Mouse (Mus musculus): ENCODE measurements at regions not wholly inside any gene's neighbourhood (a gene's known extent, or its start where the extent isn't known, plus 50 kb on each side); places are given as distances from the start of the nearest gene placed in this dataset.

DNA sequence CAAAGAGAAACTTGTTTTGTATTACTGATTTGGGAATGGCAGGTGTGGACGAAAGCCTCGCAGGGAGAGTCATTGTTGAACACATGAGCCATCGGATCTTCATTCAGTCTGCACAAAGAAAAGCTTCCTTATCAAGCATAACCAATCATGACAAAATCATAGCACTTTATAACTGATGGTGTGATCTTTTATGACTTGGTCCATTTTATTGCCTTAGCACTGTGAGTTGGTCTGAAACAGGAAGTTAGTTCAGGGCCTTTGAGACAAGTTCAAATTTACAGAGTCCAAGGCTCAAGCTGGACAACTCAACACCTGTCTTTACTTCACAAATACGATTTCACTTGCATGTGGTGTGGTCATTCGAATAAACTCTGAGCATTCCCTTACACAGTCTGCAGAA is 68.8 kb upstream of the Pax8 start:
- H3K4me2 ChIP-seq (ENCODE audit: low read length), result no peak overlapping the region
- H3K4me3 ChIP-seq (ENCODE audit: low read length), result no peak overlapping the region
- H3K4me1 ChIP-seq (ENCODE audit: control insufficient read depth, insufficient read depth, low read depth, low read length), result no peaks in the 10 kb centered on the region
- WGBS, result 84% methylated on average over 5 of the region's 5 CpGs
- no peak for ATAC-seq
- no peak overlapping the region for H3K27ac ChIP-seq (ENCODE audit: low read depth, low read length)
- H3K9ac ChIP-seq (ENCODE audit: low read depth, low read length), result no peak overlapping the region
- no peaks in the 10 kb centered on the region for H3K27me3 ChIP-seq (replicated peaks; ENCODE audit: control insufficient read depth, insufficient read depth, low read length)
- no peaks in the 10 kb centered on the region for H3K9me3 ChIP-seq (ENCODE audit: control insufficient read depth, low read length)
- H3K36me3 ChIP-seq (ENCODE audit: control insufficient read depth, insufficient read depth, low read length), result no peaks in the 10 kb centered on the region

DNA sequence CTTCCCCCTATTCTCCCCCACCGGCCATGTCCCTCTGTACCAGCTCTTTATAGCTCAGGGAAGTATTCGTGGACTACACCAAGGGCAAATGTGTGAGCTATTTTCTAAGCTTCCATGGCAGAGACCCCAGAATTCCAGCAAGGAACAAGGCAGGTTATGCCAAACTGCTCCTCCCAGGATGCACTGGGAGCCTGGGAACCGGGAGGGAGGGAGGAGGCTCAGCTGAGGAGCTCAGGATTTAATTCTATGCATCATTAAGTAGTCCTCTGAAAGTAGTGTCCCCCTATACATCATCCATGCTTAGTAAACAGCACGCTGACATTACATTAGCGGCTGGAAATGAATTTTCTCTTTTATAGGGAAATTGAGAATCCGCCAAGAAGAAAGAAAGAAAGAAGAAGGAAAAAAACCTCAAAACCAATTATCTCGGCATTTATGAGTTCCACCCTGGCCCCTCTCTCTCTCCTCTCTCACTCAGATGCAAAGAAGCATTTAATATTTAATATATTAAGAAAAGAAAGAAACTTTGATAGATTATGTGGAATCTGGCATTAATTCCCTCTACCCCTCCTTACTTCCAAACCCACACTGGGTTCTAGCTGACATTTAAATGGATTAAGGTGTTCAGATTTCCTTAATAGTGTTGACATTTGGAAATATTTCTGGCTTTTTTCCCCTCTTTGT is 63.6 kb upstream of the Pax8 start:
- Histone ChIP-seq H3K4me1 (ENCODE audit: control insufficient read depth, insufficient read depth, low read depth, low read length) (peaks cover 6% of the 10 kb centered on the region), H3K4me2 (ENCODE audit: low read length) (peak overlapping the region; percentile 27), H3K27me3 (replicated peaks; ENCODE audit: control insufficient read depth, insufficient read depth, low read length) (no peaks in the 10 kb centered on the region), H3K27ac (ENCODE audit: low read depth, low read length) (peak overlapping the region; percentile 29; the same call in 1 of the 2 replicates), H3K36me3 (ENCODE audit: control insufficient read depth, insufficient read depth, low read length) (no peaks in the 10 kb centered on the region), H3K9ac (ENCODE audit: low read depth, low read length) (no peak overlapping the region), H3K4me3 (ENCODE audit: low read length) (no peak overlapping the region), H3K9me3 (ENCODE audit: control insufficient read depth, low read length) (no peaks in the 10 kb centered on the region)
- WGBS, result 36% methylated on average over 7 of the region's 7 CpGs
- peak; percentile 94 for ATAC-seq

DNA sequence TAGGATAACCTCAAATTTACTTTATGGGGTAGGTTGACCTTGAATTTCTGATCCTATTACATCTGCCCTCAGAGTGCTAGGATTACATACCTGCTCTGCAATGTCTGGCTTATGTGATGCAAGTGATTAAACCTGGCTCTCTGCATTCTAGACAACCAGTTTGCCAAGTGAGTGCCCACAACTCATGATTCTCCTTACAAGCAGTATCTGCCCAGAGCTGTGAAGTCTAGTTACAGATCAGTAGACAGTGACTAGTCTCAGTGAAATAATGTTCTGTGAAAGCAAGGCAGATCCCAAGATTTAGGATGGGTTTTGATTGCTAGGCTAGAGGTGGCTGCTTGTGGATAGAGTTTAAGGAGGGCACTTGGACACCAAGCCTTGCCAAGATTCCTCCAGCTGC is 61.9 kb upstream of the Pax8 start:
- Histone ChIP-seq H3K9ac (ENCODE audit: low read depth, low read length) (no peak overlapping the region), H3K4me1 (ENCODE audit: control insufficient read depth, insufficient read depth, low read depth, low read length) (peaks cover 6% of the 10 kb centered on the region), H3K27me3 (replicated peaks; ENCODE audit: control insufficient read depth, insufficient read depth, low read length) (no peaks in the 10 kb centered on the region), H3K27ac (ENCODE audit: low read depth, low read length) (no peak overlapping the region), H3K4me3 (ENCODE audit: low read length) (no peak overlapping the region), H3K4me2 (ENCODE audit: low read length) (no peak overlapping the region), H3K9me3 (ENCODE audit: control insufficient read depth, low read length) (no peaks in the 10 kb centered on the region), H3K36me3 (ENCODE audit: control insufficient read depth, insufficient read depth, low read length) (no peaks in the 10 kb centered on the region)
- ATAC-seq, result no peak
